Mouse (Mus musculus): Measurements from ENCODE around the gene Celsr1. TPM values are rescaled to one million over a fixed set of nuclear protein-coding genes. Genes with fewer than 3 reads are reported as not detected.

Celsr1 gene
- polyA plus RNA-seq, 1 experiment from 2014 or later: 2.4 TPM

DNA sequence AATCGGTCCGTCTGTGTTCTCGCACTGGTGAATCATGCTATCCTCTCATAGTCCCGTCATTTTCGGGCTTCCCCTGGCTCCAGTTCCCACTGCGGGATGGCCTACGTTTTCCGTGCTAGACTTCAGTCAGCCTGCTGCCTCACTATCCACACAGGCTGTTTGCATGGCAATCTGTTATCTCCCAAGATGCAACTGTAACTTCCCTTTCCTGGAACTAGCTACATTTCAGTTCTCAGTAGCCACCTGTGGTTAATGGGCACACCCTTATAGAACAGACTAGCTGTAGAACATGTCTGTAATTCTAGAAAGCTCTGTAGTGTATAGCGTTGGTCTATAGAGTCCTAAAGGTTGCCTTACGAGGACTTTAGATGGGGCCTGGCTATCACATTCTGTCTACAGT lies 17.6 kb upstream of the Celsr1 start:
- H3K4me3 ChIP-seq (ENCODE audit: low read depth, low read length): no peak overlapping the region
- no peak overlapping the region for H3K4me2 ChIP-seq (ENCODE audit: low read depth, low read length)
- 85% methylated on average over 10 of the region's 10 CpGs for WGBS
- no peaks in the 10 kb centered on the region for H3K9me3 ChIP-seq (ENCODE audit: control insufficient read depth, low read length)
- H3K27ac ChIP-seq (ENCODE audit: low read depth, low read length): no peak overlapping the region
- H3K4me1 ChIP-seq (ENCODE audit: control insufficient read depth, insufficient read depth, low read length): no peaks in the 10 kb centered on the region
- ATAC-seq (ENCODE audit: low read depth): no peak
- H3K27me3 ChIP-seq (ENCODE audit: control insufficient read depth, insufficient read depth, low read length): no peaks in the 10 kb centered on the region
- no peak overlapping the region for H3K9ac ChIP-seq (replicated peaks; ENCODE audit: low read depth, low read length)
- H3K36me3 ChIP-seq (ENCODE audit: control insufficient read depth, insufficient read depth, low read length): no peaks in the 10 kb centered on the region

DNA sequence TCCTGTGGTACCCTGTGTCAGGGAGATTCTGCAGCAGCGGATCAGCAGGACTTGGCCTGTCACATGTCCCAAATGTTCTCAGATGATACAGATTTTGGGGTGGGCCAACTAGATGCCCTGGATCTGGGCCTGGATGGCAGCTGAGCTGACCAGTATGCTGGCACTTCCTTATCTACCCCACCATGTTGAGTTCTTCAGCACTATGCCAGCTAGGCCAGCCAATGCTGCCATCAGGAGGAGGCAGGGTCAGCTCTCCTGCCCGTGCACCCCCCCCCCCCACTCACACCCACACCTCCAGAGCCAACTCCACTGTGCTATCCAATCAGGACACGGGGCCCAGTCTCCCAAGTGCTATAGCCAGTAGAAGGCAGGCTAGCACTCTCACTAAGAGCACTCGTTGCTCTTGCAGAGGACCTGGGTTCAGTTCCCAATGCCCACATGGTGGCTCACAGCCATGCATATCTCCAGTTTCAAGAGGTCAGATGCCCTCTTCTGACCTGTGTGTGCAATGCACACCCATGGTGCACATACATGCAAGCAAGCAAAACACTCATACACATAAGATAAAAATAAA lies 16.7 kb upstream of the Celsr1 start:
- no peaks in the 10 kb centered on the region for H3K4me1 ChIP-seq (ENCODE audit: control insufficient read depth, insufficient read depth, low read length)
- WGBS: 83% methylated on average over 4 of the region's 4 CpGs
- H3K27ac ChIP-seq (ENCODE audit: low read depth, low read length): no peak overlapping the region
- H3K27me3 ChIP-seq (ENCODE audit: control insufficient read depth, insufficient read depth, low read length): no peaks in the 10 kb centered on the region
- no peak for ATAC-seq (ENCODE audit: low read depth)
- H3K9me3 ChIP-seq (ENCODE audit: control insufficient read depth, low read length): no peaks in the 10 kb centered on the region
- no peaks in the 10 kb centered on the region for H3K36me3 ChIP-seq (ENCODE audit: control insufficient read depth, insufficient read depth, low read length)
- no peak overlapping the region for H3K9ac ChIP-seq (replicated peaks; ENCODE audit: low read depth, low read length)
- no peak overlapping the region for H3K4me2 ChIP-seq (ENCODE audit: low read depth, low read length)
- H3K4me3 ChIP-seq (ENCODE audit: low read depth, low read length): no peak overlapping the region

GRCm38 (mm10) chr15:86049510-86049909 lies 15.9 kb upstream of the Celsr1 start:
- no peaks in the 10 kb centered on the region for H3K9me3 ChIP-seq (ENCODE audit: control insufficient read depth, low read length)
- no peak overlapping the region for H3K4me2 ChIP-seq (ENCODE audit: low read depth, low read length)
- ATAC-seq (ENCODE audit: low read depth): no peak
- whole genome bisulfite sequencing: 86% methylated on average over 3 of the region's 3 CpGs
- no peak overlapping the region for H3K27ac ChIP-seq (ENCODE audit: low read depth, low read length)
- H3K9ac ChIP-seq (replicated peaks; ENCODE audit: low read depth, low read length): no peak overlapping the region
- no peaks in the 10 kb centered on the region for H3K36me3 ChIP-seq (ENCODE audit: control insufficient read depth, insufficient read depth, low read length)
- H3K27me3 ChIP-seq (ENCODE audit: control insufficient read depth, insufficient read depth, low read length): no peaks in the 10 kb centered on the region
- H3K4me1 ChIP-seq (ENCODE audit: control insufficient read depth, insufficient read depth, low read length): no peaks in the 10 kb centered on the region
- H3K4me3 ChIP-seq (ENCODE audit: low read depth, low read length): no peak overlapping the region

- H3K9ac ChIP-seq (replicated peaks; ENCODE audit: low read depth, low read length): no peak overlapping the region
- no peaks in the 10 kb centered on the region for H3K36me3 ChIP-seq (ENCODE audit: control insufficient read depth, insufficient read depth, low read length)
- no peak overlapping the region for H3K27ac ChIP-seq (ENCODE audit: low read depth, low read length)
- H3K4me1 ChIP-seq (ENCODE audit: control insufficient read depth, insufficient read depth, low read length): no peaks in the 10 kb centered on the region
- no peaks in the 10 kb centered on the region for H3K9me3 ChIP-seq (ENCODE audit: control insufficient read depth, low read length)
- no peak overlapping the region for H3K4me3 ChIP-seq (ENCODE audit: low read depth, low read length)
- 0 out of 2 replicates have a peak, but pooled peaks cover 3% of the 10 kb centered on the region for H3K27me3 ChIP-seq (ENCODE audit: control insufficient read depth, insufficient read depth, low read length)
- ATAC-seq (ENCODE audit: low read depth): no peak
- 45% methylated on average over 4 of the region's 4 CpGs for WGBS
- H3K4me2 ChIP-seq (ENCODE audit: low read depth, low read length): no peak overlapping the region
Observed at GRCm38 (mm10) chr15:86042364-86042763, 8.8 kb upstream of the Celsr1 start.

DNA sequence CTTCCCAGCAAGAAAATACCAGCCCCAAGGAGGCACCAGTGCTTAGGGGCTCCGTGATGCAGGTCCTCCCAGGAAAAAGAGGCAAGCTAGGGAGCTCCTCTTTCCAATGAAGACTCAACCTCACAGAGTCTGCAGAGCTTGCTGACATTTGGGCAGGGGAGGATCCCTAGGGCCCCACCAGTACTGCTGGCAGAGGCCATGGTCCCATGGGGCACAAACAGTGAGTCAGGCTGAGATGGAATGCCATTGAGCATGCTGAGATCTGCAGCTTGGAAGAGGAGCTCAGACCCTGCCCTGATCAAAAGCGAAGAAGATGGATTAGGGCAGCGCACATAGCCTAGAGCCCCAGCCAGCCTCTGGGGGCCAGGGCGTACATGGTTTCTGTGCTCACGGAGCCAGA lies 7.8 kb upstream of the Celsr1 start:
- H3K4me2 ChIP-seq (ENCODE audit: low read depth, low read length): no peak overlapping the region
- 87% methylated on average over 5 of the region's 5 CpGs for WGBS
- ATAC-seq (ENCODE audit: low read depth): no peak
- H3K27me3 ChIP-seq (ENCODE audit: control insufficient read depth, insufficient read depth, low read length): 0 out of 2 replicates have a peak, but pooled peaks cover 3% of the 10 kb centered on the region
- no peak overlapping the region for H3K4me3 ChIP-seq (ENCODE audit: low read depth, low read length)
- no peaks in the 10 kb centered on the region for H3K36me3 ChIP-seq (ENCODE audit: control insufficient read depth, insufficient read depth, low read length)
- H3K27ac ChIP-seq (ENCODE audit: low read depth, low read length): no peak overlapping the region
- H3K4me1 ChIP-seq (ENCODE audit: control insufficient read depth, insufficient read depth, low read length): no peaks in the 10 kb centered on the region
- H3K9ac ChIP-seq (replicated peaks; ENCODE audit: low read depth, low read length): no peak overlapping the region
- no peaks in the 10 kb centered on the region for H3K9me3 ChIP-seq (ENCODE audit: control insufficient read depth, low read length)

DNA sequence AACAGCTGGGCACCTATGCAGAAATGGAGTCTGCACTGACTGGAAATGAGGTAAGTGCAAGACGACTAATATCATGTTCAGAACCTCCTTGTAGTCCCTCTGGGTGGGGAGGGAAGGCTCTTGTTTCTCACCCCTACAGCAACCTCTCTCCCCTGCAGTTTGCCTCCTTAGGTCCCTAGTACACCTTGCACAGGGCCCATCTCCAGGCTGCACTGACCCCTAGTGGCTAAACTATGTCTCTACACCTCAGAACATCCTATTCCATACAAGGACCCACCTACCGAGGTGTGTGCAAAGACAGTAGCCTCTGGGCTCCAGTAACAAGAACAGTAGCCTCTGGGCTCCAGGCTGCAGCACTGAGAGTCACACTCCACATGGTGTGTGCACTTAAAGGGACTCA lies 5.2 kb upstream of the Celsr1 start:
- ATAC-seq (ENCODE audit: low read depth): peak; percentile 82
- H3K27ac ChIP-seq (ENCODE audit: low read depth, low read length): no peak overlapping the region
- no peaks in the 10 kb centered on the region for H3K9me3 ChIP-seq (ENCODE audit: control insufficient read depth, low read length)
- no peak overlapping the region for H3K4me3 ChIP-seq (ENCODE audit: low read depth, low read length)
- H3K27me3 ChIP-seq (ENCODE audit: control insufficient read depth, insufficient read depth, low read length): peaks cover 9% of the 10 kb centered on the region
- 0% methylated on average over 2 of the region's 2 CpGs for WGBS
- H3K36me3 ChIP-seq (ENCODE audit: control insufficient read depth, insufficient read depth, low read length): no peaks in the 10 kb centered on the region
- H3K4me2 ChIP-seq (ENCODE audit: low read depth, low read length): no peak overlapping the region
- no peak overlapping the region for H3K9ac ChIP-seq (replicated peaks; ENCODE audit: low read depth, low read length)
- peaks cover 7% of the 10 kb centered on the region; the same call in 1 of the 2 replicates for H3K4me1 ChIP-seq (ENCODE audit: control insufficient read depth, insufficient read depth, low read length)

GRCm38 (mm10) chr15:86035913-86036312 lies 2.3 kb upstream of the Celsr1 start:
- Histone ChIP-seq H3K9ac (replicated peaks; ENCODE audit: low read depth, low read length) (no peak overlapping the region), H3K4me3 (ENCODE audit: low read depth, low read length) (no peak overlapping the region), H3K4me1 (ENCODE audit: control insufficient read depth, insufficient read depth, low read length) (peaks cover 10% of the 10 kb centered on the region; the same call in 1 of the 2 replicates), H3K36me3 (ENCODE audit: control insufficient read depth, insufficient read depth, low read length) (no peaks in the 10 kb centered on the region), H3K4me2 (ENCODE audit: low read depth, low read length) (no peak overlapping the region), H3K27ac (ENCODE audit: low read depth, low read length) (no peak overlapping the region), H3K9me3 (ENCODE audit: control insufficient read depth, low read length) (no peaks in the 10 kb centered on the region), H3K27me3 (ENCODE audit: control insufficient read depth, insufficient read depth, low read length) (peaks cover 19% of the 10 kb centered on the region)
- 70% methylated on average over 3 of the region's 3 CpGs for WGBS
- no peak for ATAC-seq (ENCODE audit: low read depth)

- H3K4me3 ChIP-seq (ENCODE audit: low read depth, low read length): no peak overlapping the region
Observed at GRCm38 (mm10) chr15:86034781-86035360, 1.3 kb upstream of the Celsr1 start.

DNA sequence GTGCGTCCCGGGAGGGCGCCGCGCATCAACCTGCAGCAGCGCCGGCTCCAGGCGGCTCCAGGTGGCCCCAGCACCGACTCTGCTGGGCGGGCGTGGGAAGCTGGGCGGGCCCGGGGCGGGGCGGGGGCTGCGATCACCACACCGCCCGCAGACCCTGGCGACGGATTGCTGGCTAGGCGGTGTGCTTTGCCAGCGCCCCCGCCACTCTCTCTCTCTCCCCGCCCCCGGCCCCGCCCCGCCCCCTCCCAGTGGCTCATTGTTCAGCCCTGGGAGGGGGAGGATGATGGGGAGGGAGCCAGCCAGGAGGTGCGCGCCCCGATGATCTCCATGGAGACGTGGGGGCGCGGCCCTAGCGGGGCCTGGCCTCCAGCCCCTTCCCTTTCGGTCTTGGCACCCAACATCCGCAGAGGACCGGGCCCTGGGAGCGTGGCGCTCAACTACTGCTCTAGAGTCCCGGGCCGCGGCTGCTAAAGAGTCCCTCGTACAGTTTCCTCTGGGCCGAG lies 495 bp upstream of the Celsr1 start:
- Histone ChIP-seq H3K27me3 (ENCODE audit: control insufficient read depth, insufficient read depth, low read length) (peaks cover 16% of the 10 kb centered on the region), H3K36me3 (ENCODE audit: control insufficient read depth, insufficient read depth, low read length) (no peaks in the 10 kb centered on the region), H3K4me2 (ENCODE audit: low read depth, low read length) (peak overlapping the region; percentile 83), H3K9me3 (ENCODE audit: control insufficient read depth, low read length) (no peaks in the 10 kb centered on the region), H3K4me1 (ENCODE audit: control insufficient read depth, insufficient read depth, low read length) (peaks cover 10% of the 10 kb centered on the region; the same call in 1 of the 2 replicates), H3K9ac (replicated peaks; ENCODE audit: low read depth, low read length) (peak overlapping the region; percentile 42; the same call in 1 of the 2 replicates), H3K27ac (ENCODE audit: low read depth, low read length) (no peak overlapping the region; the same call in 1 of the 2 replicates), H3K4me3 (ENCODE audit: low read depth, low read length) (peak overlapping the region; percentile 44)
- under 1% methylated on average over 27 of the region's 44 CpGs for WGBS
- ATAC-seq (ENCODE audit: low read depth): peak; percentile 80

More at GRCm38 (mm10) chr15:86034781-86035360, 1.3 kb upstream of the Celsr1 start:
- no peak overlapping the region for H3K9ac ChIP-seq (replicated peaks; ENCODE audit: low read depth, low read length)
- peaks cover 19% of the 10 kb centered on the region for H3K27me3 ChIP-seq (ENCODE audit: control insufficient read depth, insufficient read depth, low read length)
- H3K9me3 ChIP-seq (ENCODE audit: control insufficient read depth, low read length): no peaks in the 10 kb centered on the region
- peaks cover 10% of the 10 kb centered on the region; the same call in 1 of the 2 replicates for H3K4me1 ChIP-seq (ENCODE audit: control insufficient read depth, insufficient read depth, low read length)
- ATAC-seq (ENCODE audit: low read depth): no peak
- H3K4me2 ChIP-seq (ENCODE audit: low read depth, low read length): peak overlapping the region; percentile 83; the same call in 1 of the 2 replicates
- no peaks in the 10 kb centered on the region for H3K36me3 ChIP-seq (ENCODE audit: control insufficient read depth, insufficient read depth, low read length)
- H3K27ac ChIP-seq (ENCODE audit: low read depth, low read length): no peak overlapping the region
- 7% methylated on average over 12 of the region's 12 CpGs for WGBS

Measured in neural tube, embryonic 14.5 days (tissue).